Mouse (Mus musculus): ENCODE measurements around the gene Card9. TPM values are rescaled to one million over a fixed set of nuclear protein-coding genes. Genes with fewer than 3 reads are reported as not detected.

Card9 gene
- total RNA-seq, 2 experiments from 2014 or later = 2.1 to 2.7 TPM

- no peak for DNase-seq (ENCODE audit: low spot score in 2 of 2)
Observed at GRCm38 (mm10) chr2:26364738-26365465, 4.2 kb upstream of the Card9 start.

GRCm38 (mm10) chr2:26363481-26363880 lies 2.8 kb upstream of the Card9 start:
- intact Hi-C loops (cut with DNase I) = no loop called here
- DNase-seq (ENCODE audit: low spot score in 2 of 2) = no peak

More at GRCm38 (mm10) chr2:26364738-26365465, 4.2 kb upstream of the Card9 start:
- intact Hi-C loops (cut with DNase I) = no loop called here

GRCm38 (mm10) chr2:26362991-26363390 lies 2.3 kb upstream of the Card9 start:
- DNase-seq (ENCODE audit: low spot score in 2 of 2) = no peak
- intact Hi-C loops (cut with DNase I) = no loop called here

- no peak for DNase-seq (ENCODE audit: low spot score in 2 of 2)
Observed at GRCm38 (mm10) chr2:26359983-26360382, 735 bp downstream of the Card9 start.

GRCm38 (mm10) chr2:26358667-26359320 lies 1.9 kb downstream of the Card9 start:
- intact Hi-C loops (cut with DNase I) = no loop called here
- DNase-seq (ENCODE audit: low spot score in 2 of 2) = no peak

More at GRCm38 (mm10) chr2:26359983-26360382, 735 bp downstream of the Card9 start:
- intact Hi-C loops (cut with DNase I) = no loop called here

GRCm38 (mm10) chr2:26357484-26357883 lies 3.2 kb downstream of the Card9 start:
- intact Hi-C loops (cut with DNase I) = no loop called here
- no peak for DNase-seq (ENCODE audit: low spot score in 2 of 2)

GRCm38 (mm10) chr2:26356678-26357077 lies 4.0 kb downstream of the Card9 start:
- no peak for DNase-seq (ENCODE audit: low spot score in 2 of 2)
- intact Hi-C loops (cut with DNase I) = no loop called here

- intact Hi-C loops (cut with DNase I) = no loop called here
- no peak for DNase-seq (ENCODE audit: low spot score in 2 of 2)
Observed at GRCm38 (mm10) chr2:26356231-26356630, 4.5 kb downstream of the Card9 start.

- intact Hi-C loops (cut with DNase I) = loop anchor here (5.0 kb wide), 1 partner anchor 33 kb away; the partner anchor contains the start of genes Entr1 and Pmpca
- no peak for DNase-seq (ENCODE audit: low spot score in 2 of 2)
Observed at GRCm38 (mm10) chr2:26354401-26354800, 6.3 kb downstream of the Card9 start.

GRCm38 (mm10) chr2:26353066-26353980 lies 7.4 kb downstream of the Card9 start:
- intact Hi-C loops (cut with DNase I) = loop anchor here (2.0 to 5.0 kb wide), 2 partner anchors 34 to 53 kb away; partner anchors contain the start of genes Entr1 and Pmpca
- no peak for DNase-seq (ENCODE audit: low spot score in 2 of 2)

- intact Hi-C loops (cut with DNase I) = loop anchor here (2.0 to 5.0 kb wide), 2 partner anchors 35 to 52 kb away; partner anchors contain the start of genes Entr1 and Pmpca
Observed at GRCm38 (mm10) chr2:26352291-26352910, 8.3 kb downstream of the Card9 start.

GRCm38 (mm10) chr2:26351358-26352290 lies 9.1 kb downstream of the Card9 start, which contains the start of gene Dnlz:
TSS of gene Dnlz (minus strand) at chr2:26352110.
- peak; percentile 93 to 94 for DNase-seq (ENCODE audit: low spot score in 2 of 2)
- intact Hi-C loops (cut with DNase I) = loop anchor here (2.0 to 5.0 kb wide), 2 partner anchors 36 to 51 kb away; partner anchors contain the start of genes Entr1 and Pmpca

More at GRCm38 (mm10) chr2:26352291-26352910, 8.3 kb downstream of the Card9 start:
- DNase-seq (ENCODE audit: low spot score in 2 of 2) = peak; percentile 57 to 58

- intact Hi-C loops (cut with DNase I) = no loop called here
- no peak for DNase-seq (ENCODE audit: low spot score in 2 of 2)
Observed at GRCm38 (mm10) chr2:26348241-26348640, 12.5 kb downstream of the Card9 start.

- intact Hi-C loops (cut with DNase I) = no loop called here
- no peak for DNase-seq (ENCODE audit: low spot score in 2 of 2)
Observed at GRCm38 (mm10) chr2:26342609-26343490, 17.9 kb downstream of the Card9 start.

- intact Hi-C loops (cut with DNase I) = no loop called here
- DNase-seq (ENCODE audit: low spot score in 2 of 2) = peak; percentile 79 to 85
Observed at GRCm38 (mm10) chr2:26342044-26342443, 18.7 kb downstream of the Card9 start.

GRCm38 (mm10) chr2:26341510-26341981 lies 19.2 kb downstream of the Card9 start:
- peak; percentile 54 to 74 for DNase-seq (ENCODE audit: low spot score in 2 of 2)
- intact Hi-C loops (cut with DNase I) = no loop called here

- no peak for DNase-seq (ENCODE audit: low spot score in 2 of 2)
- intact Hi-C loops (cut with DNase I) = no loop called here
Observed at GRCm38 (mm10) chr2:26339204-26339551, 21.5 kb downstream of the Card9 start.
